Mouse (Mus musculus) erythroblast, embryonic 14.5 days (primary cell): ENCODE measurements around the gene Tnrc6a. TPM values are rescaled to one million over a fixed set of nuclear protein-coding genes. Genes with fewer than 3 reads are reported as not detected.

Experiments used
- H3K27me3 ChIP-seq: 2 replicates; pipeline ENCODE4 v1.6.1; 2012; ENCODE audit warnings: inconsistent platforms; ENCODE audit not compliant: control insufficient read depth
- H3K36me3 ChIP-seq: 2 replicates; pipeline ENCODE4 v1.6.1; 2012; ENCODE audit warnings: mild to moderate bottlenecking, inconsistent platforms; ENCODE audit not compliant: control insufficient read depth
- H3K4me1 ChIP-seq: 2 replicates; pipeline ENCODE4 v1.6.1; 2012; ENCODE audit warnings: inconsistent platforms; ENCODE audit not compliant: control insufficient read depth
- H3K4me3 ChIP-seq: replicated peaks from 2 replicates; pipeline ENCODE3; 2012; ENCODE audit warnings: moderate library complexity, mild to moderate bottlenecking, inconsistent platforms
- H3K9me3 ChIP-seq: 2 replicates; pipeline ENCODE4 v1.6.1; 2012; ENCODE audit warnings: low read length, inconsistent platforms, mixed read lengths; ENCODE audit not compliant: control insufficient read depth
- GATA1 ChIP-seq: IDR thresholded peaks from 2 replicates; pipeline ENCODE4 v1.6.1; 2012; ENCODE audit warnings: low read length, inconsistent platforms, mixed read lengths
- TAL1 ChIP-seq: IDR thresholded peaks from 3 replicates; pipeline ENCODE4 v1.6.1; 2012; ENCODE audit warnings: low read length, inconsistent platforms, mixed read lengths
- polyA plus RNA-seq: library from polyadenylated mRNA; stranded (reverse); fragments of >175 nt; gene quantifications from 2 replicates; pipeline ENCODE4 v1.2.3, GENCODE M21; 2012

The Tnrc6a gene
- polyA plus RNA-seq, result 1.1 and 1.8 TPM in 2 replicates

- TF ChIP-seq TAL1 (no peak), GATA1 (no peak)
- peak within 1 kb of the TSS; percentile 94 for H3K4me3 ChIP-seq
- no peaks in the 10 kb centered on the region for H3K27me3 ChIP-seq
- peaks cover 25% of the 10 kb centered on the region for H3K36me3 ChIP-seq
- H3K9me3 ChIP-seq, result no peaks in the 10 kb centered on the region
- peaks cover 35% of the 10 kb centered on the region for H3K4me1 ChIP-seq
Measured at GRCm38 (mm10) chr7:123123665-123124298, at the start of gene Tnrc6a. TSS of gene Tnrc6a (plus strand) at chr7:123123885.

GRCm38 (mm10) chr7:123082236-123082635 lies 41.4 kb upstream of the Tnrc6a start:
- TF ChIP-seq GATA1 (no peak), TAL1 (no peak)

GRCm38 (mm10) chr7:123083441-123084123 lies 40.1 kb upstream of the Tnrc6a start:
- TF ChIP-seq GATA1, result no peak
- TF ChIP-seq TAL1, result no peak
- no peak overlapping the region for H3K4me3 ChIP-seq
- no peaks in the 10 kb centered on the region for H3K4me1 ChIP-seq
- peaks cover 2% of the 10 kb centered on the region; the same call in 1 of the 2 replicates for H3K27me3 ChIP-seq
- no peaks in the 10 kb centered on the region for H3K9me3 ChIP-seq
- H3K36me3 ChIP-seq, result no peaks in the 10 kb centered on the region

More at GRCm38 (mm10) chr7:123082236-123082635, 41.4 kb upstream of the Tnrc6a start:
- Histone ChIP-seq H3K36me3 (no peaks in the 10 kb centered on the region), H3K4me3 (no peak overlapping the region), H3K9me3 (no peaks in the 10 kb centered on the region), H3K27me3 (peaks cover 2% of the 10 kb centered on the region; the same call in 1 of the 2 replicates), H3K4me1 (no peaks in the 10 kb centered on the region)

- H3K36me3 ChIP-seq, result no peaks in the 10 kb centered on the region
- H3K4me1 ChIP-seq, result no peaks in the 10 kb centered on the region
- H3K27me3 ChIP-seq, result peaks cover 2% of the 10 kb centered on the region; the same call in 1 of the 2 replicates
- TF ChIP-seq TAL1 (no peak), GATA1 (no peak)
- no peaks in the 10 kb centered on the region for H3K9me3 ChIP-seq
- no peak overlapping the region for H3K4me3 ChIP-seq
Measured at GRCm38 (mm10) chr7:123084180-123084691, 39.4 kb upstream of the Tnrc6a start.

- H3K36me3 ChIP-seq, result no peaks in the 10 kb centered on the region
- H3K4me1 ChIP-seq, result no peaks in the 10 kb centered on the region
- H3K9me3 ChIP-seq, result no peaks in the 10 kb centered on the region
- no peak for TF ChIP-seq TAL1
- no peak for TF ChIP-seq GATA1
- H3K4me3 ChIP-seq, result no peak overlapping the region
- H3K27me3 ChIP-seq, result peaks cover 2% of the 10 kb centered on the region; the same call in 1 of the 2 replicates
Measured at GRCm38 (mm10) chr7:123084708-123085107, 39.0 kb upstream of the Tnrc6a start.

GRCm38 (mm10) chr7:123088920-123089319 lies 34.8 kb upstream of the Tnrc6a start:
- Histone ChIP-seq H3K9me3 (no peaks in the 10 kb centered on the region), H3K36me3 (no peaks in the 10 kb centered on the region), H3K27me3 (peaks cover 2% of the 10 kb centered on the region; the same call in 1 of the 2 replicates), H3K4me1 (no peaks in the 10 kb centered on the region), H3K4me3 (no peak overlapping the region)
- TF ChIP-seq GATA1 (0 out of 2 replicates have a peak, but pooled peaks have one; percentile 1), TAL1 (no peak)

- H3K4me1 ChIP-seq, result no peaks in the 10 kb centered on the region
- no peak overlapping the region for H3K4me3 ChIP-seq
- TF ChIP-seq TAL1 (no peak), GATA1 (no peak)
- no peaks in the 10 kb centered on the region for H3K9me3 ChIP-seq
- no peaks in the 10 kb centered on the region for H3K27me3 ChIP-seq
- H3K36me3 ChIP-seq, result no peaks in the 10 kb centered on the region
Measured at GRCm38 (mm10) chr7:123096344-123097120, 27.2 kb upstream of the Tnrc6a start.

- H3K9me3 ChIP-seq, result no peaks in the 10 kb centered on the region
- H3K4me1 ChIP-seq, result no peaks in the 10 kb centered on the region
- no peaks in the 10 kb centered on the region for H3K36me3 ChIP-seq
- TF ChIP-seq TAL1, result no peak
- no peak for TF ChIP-seq GATA1
- H3K27me3 ChIP-seq, result no peaks in the 10 kb centered on the region
- no peak overlapping the region for H3K4me3 ChIP-seq
Measured at GRCm38 (mm10) chr7:123097891-123098750, 25.6 kb upstream of the Tnrc6a start.
